Mouse (Mus musculus) kidney, adult 2 months (tissue): ENCODE data around the gene Atad3a.

ENCODE experiments used
- CTCF ChIP-seq: fragments of 200-500 bp; conservative IDR thresholded peaks from 2 replicates; pipeline ENCODE4 v1.5.1; 2011; ENCODE audit warnings: low read depth, mild to moderate bottlenecking, control low read depth, low read length, moderate library complexity, mixed read lengths; ENCODE audit not compliant: insufficient read depth, insufficient read length
- POLR2A ChIP-seq: fragments of 200-500 bp; IDR thresholded peaks from one replicate; pipeline ENCODE4 v1.6.1; 2011; ENCODE audit warnings: low read depth, low read length, control low read depth

DNA sequence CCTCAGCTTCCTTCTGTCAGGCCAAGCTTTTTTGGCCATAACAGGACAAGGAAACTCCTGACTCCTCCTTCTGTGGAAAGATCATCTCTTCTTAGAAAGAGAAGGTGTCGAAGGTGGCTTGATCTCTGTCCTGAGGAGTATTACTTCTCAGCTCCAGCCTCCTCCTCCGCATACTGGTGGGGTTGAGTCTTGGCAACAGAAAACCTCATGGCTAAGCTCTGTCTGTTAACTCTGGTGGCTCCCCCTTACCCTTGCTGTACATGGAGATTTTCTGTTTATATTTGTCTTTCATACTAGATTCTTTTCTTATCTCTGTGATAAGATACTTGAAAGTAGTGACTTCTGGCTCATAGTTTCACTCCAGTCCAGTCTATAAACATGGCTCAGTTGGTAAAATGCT is 32.8 kb upstream of the Atad3a start:
- TF ChIP-seq CTCF (no peak), POLR2A (no peak)
